Mouse (Mus musculus): Measurements from ENCODE around the gene Ddx20. TPM values are rescaled to one million over a fixed set of nuclear protein-coding genes. Genes with fewer than 3 reads are reported as not detected.

The Ddx20 gene
- total RNA-seq, 2 experiments from 2014 or later = 11.1 to 11.3 TPM

Other genes starting within 250 kb of the Ddx20 start
- gene Kcnd3, start 235.2 kb downstream of the Ddx20 start, total RNA-seq (2021) = 10 to 100 TPM; 40.5 to 63.4 TPM
- 100 to 1,000 TPM in 1 of 2 experiments, 10 to 100 TPM in 1; 95.7 to 106 TPM for gene Inka2, start 17.0 kb upstream of the Ddx20 start, total RNA-seq (2021)
- 10 to 100 TPM; 57.7 to 72.0 TPM for gene Rap1a, start 113.8 kb upstream of the Ddx20 start, total RNA-seq (2021)
- 1 to 10 TPM in 1 of 2 experiments, under 1 TPM in 1; 0.81 to 1.3 TPM for gene Adora3, start 183.3 kb upstream of the Ddx20 start, total RNA-seq (2021)
- gene Tmigd3, start 183.3 kb upstream of the Ddx20 start, total RNA-seq (2021) = not detected
- gene I830077J02Rik, start 245.1 kb upstream of the Ddx20 start, total RNA-seq (2021) = 1 to 10 TPM; 1.4 to 1.8 TPM